Comparison of ENCODE assay signal across 8 mouse cellular contexts in the genomic region with DNA sequence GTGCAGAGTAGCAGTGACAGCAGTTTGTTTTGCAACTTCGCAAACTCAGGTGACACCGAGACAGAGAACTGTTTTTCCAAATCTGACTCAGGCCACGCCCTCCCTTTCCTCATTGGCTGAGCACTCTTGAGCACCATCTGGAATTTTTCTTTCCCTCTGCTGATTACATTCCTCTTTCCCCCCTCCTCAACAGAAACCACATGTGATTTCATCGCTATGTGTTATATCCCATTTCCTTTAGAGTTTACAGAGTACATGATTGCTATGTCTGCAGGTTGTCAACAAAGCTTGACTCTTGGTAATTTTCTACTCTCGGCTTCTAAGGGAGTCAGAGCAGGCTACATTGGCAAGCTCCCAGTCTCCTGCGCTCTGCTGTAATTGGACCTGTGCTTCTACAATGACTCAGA. TPM values are rescaled to one million over a fixed set of nuclear protein-coding genes. Genes with fewer than 3 reads are reported as not detected.
DNase-seq lines count a peak whose midpoint lies in the region; ATAC-seq lines count a peak whose summit lies in the region.

No protein-coding gene starts in this region.

- 0 out of 2 replicates have a peak overlapping the region, but pooled peaks have one; percentile 12 for H3K4me2 ChIP-seq in stomach, embryonic 14.5 days (replicated peaks; ENCODE audit: low read depth, low read length)

- H3K4me1 ChIP-seq in stomach, embryonic 14.5 days (ENCODE audit: control insufficient read depth, insufficient read depth, low read length) = peaks cover 7% of the 10 kb centered on the region; the same call in 1 of the 2 replicates
- H3K4me1 ChIP-seq in forebrain, embryonic 10.5 days = no peaks in the 10 kb centered on the region

- H3K9me3 ChIP-seq in stomach, embryonic 14.5 days (ENCODE audit: control insufficient read depth, low read depth, low read length) = no peaks in the 10 kb centered on the region
- peaks cover 7% of the 10 kb centered on the region; the same call in 1 of the 2 replicates for H3K9me3 ChIP-seq in forebrain, embryonic 10.5 days

- H3K4me3 ChIP-seq in stomach, embryonic 14.5 days (ENCODE audit: low read depth, low read length) = no peak overlapping the region
- H3K4me3 ChIP-seq in forebrain, embryonic 10.5 days = no peak overlapping the region

- H3K27ac ChIP-seq in stomach, embryonic 14.5 days (ENCODE audit: low read length) = 0 out of 2 replicates have a peak overlapping the region, but pooled peaks have one; percentile 21
- no peak overlapping the region for H3K27ac ChIP-seq in forebrain, embryonic 10.5 days

- no peaks in the 10 kb centered on the region for H3K27me3 ChIP-seq in stomach, embryonic 14.5 days (ENCODE audit: control insufficient read depth, insufficient read depth, low read length)
- no peaks in the 10 kb centered on the region for H3K27me3 ChIP-seq in forebrain, embryonic 10.5 days (ENCODE audit: poor library complexity, severe bottlenecking)

- ATAC-seq in stomach, embryonic 14.5 days (ENCODE audit: insufficient number of reproducible peaks, insufficient read depth, low FRiP score, low read depth) = peak; percentile 85; the same call in 1 of the 2 replicates

- peak; percentile 29 for DNase-seq in adrenal gland, adult 2 months
- DNase-seq in adrenal gland, adult 18-20 months (ENCODE audit: low spot score in 2 of 2) = no peak
- DNase-seq in left cerebral cortex, postnatal 36 days (ENCODE audit: low spot score in 2 of 2) = peak; percentile 26 to 28
- DNase-seq in left cerebral cortex, adult 11 months (ENCODE audit: low spot score) = no peak
- DNase-seq in kidney, postnatal 14 days = peak; percentile 23
- DNase-seq in forebrain, embryonic 10.5 days (ENCODE audit: extremely low spot score, low spot score) = no peak
- no peak for DNase-seq in testis, postnatal 14 days (ENCODE audit: low spot score)

- 16% methylated on average over 6 of the region's 6 CpGs for WGBS in stomach, embryonic 14.5 days
- 79% methylated on average over 6 of the region's 6 CpGs for WGBS in forebrain, embryonic 10.5 days

- no peaks in the 10 kb centered on the region for H3K36me3 ChIP-seq in stomach, embryonic 14.5 days (ENCODE audit: control insufficient read depth, insufficient read depth, low read length)
- H3K36me3 ChIP-seq in forebrain, embryonic 10.5 days (replicated peaks) = no peaks in the 10 kb centered on the region

- H3K9ac ChIP-seq in stomach, embryonic 14.5 days (replicated peaks; ENCODE audit: low read depth, low read length) = no peak overlapping the region

- intact Hi-C loops in left cerebral cortex, postnatal 36 days (cut with DNase I) = no loop called here

RNA-seq across cellular contexts. Expression of gene Cnga3, which starts 17.1 kb away (rescaled TPM):
- total RNA-seq in adrenal gland, adult 2 months (2021) = 1 to 10 TPM; 1.1 to 2.6 TPM
- 0.32 and 0.61 TPM in 2 replicates for polyA plus RNA-seq in adrenal gland, adult 2 months (2012; rRNA removed)
- 1 to 10 TPM; 1.8 to 2.0 TPM for total RNA-seq in adrenal gland, adult 18-20 months (2021)
- total RNA-seq in left cerebral cortex, postnatal 36 days (2021) = under 1 TPM in 1 of 2 experiments, not detected in 1; 0.29 TPM
- 0.75 and 0.88 TPM in 2 replicates for polyA plus RNA-seq in stomach, embryonic 14.5 days (2014; fragmentation: Nextera tagmentation; extraction: Ambion mirVana)
- 0.04 TPM in 1 of 2 replicates, not detected in the other for polyA plus RNA-seq in forebrain, embryonic 10.5 days (2016; fragmentation: Nextera tagmentation; extraction: Ambion mirVana)

Comparison
In these comparisons a context has a peak if more than half of its experiments do, and no peak if none do; other contexts are left out.
1. DNase-seq: peak in adrenal gland, adult 2 months (single experiment), left cerebral cortex, postnatal 36 days (2 of 2) and kidney, postnatal 14 days (single experiment); none in adrenal gland, adult 18-20 months (0 of 2), left cerebral cortex, adult 11 months (single experiment), forebrain, embryonic 10.5 days (single experiment) and testis, postnatal 14 days (single experiment).